Mouse (Mus musculus) heart, postnatal 0 days (tissue): ENCODE data around the gene Myf5.

Experiments
- CTCF ChIP-seq: IDR thresholded peaks from 2 replicates; pipeline ENCODE4 v1.5.1; 2016; ENCODE audit warnings: antibody characterized with exemption, control low read depth, low read depth
- EP300 ChIP-seq: IDR thresholded peaks from 2 replicates; pipeline ENCODE4 v1.6.1; 2016; ENCODE audit warnings: antibody characterized with exemption, low read depth

GRCm38 (mm10) chr10:107494568-107494967 is 8.6 kb upstream of the Myf5 start, which contains the start of gene Myf6:
- TF ChIP-seq CTCF = no peak
- TF ChIP-seq EP300 = no peak
